Mouse (Mus musculus): Measurements from ENCODE around the gene Fer. TPM values are rescaled to one million over a fixed set of nuclear protein-coding genes. Genes with fewer than 3 reads are reported as not detected.

Fer gene
- 18.6 and 21.4 TPM in 2 replicates for polyA plus RNA-seq (2015; fragmentation: Nextera tagmentation; extraction: Ambion mirVana)

GRCm38 (mm10) chr17:63863012-63863630, at the start of gene Fer:
Gene Fer, plus strand, starts transcription at chr17:63863062.
- under 1% methylated on average over 41 of the region's 41 CpGs for WGBS
- peak; percentile 71 for ATAC-seq
- TF ChIP-seq EP300 (IDR thresholded peaks at IDR 0.05) (no peak), CTCF (IDR thresholded peaks at IDR 0.05) (no peak)

GRCm38 (mm10) chr17:63813552-63813951, 49.3 kb upstream of the Fer start:
- ATAC-seq (no peak), DNase-seq (ENCODE audit: low spot score) (no peak)
- H3K4me2 ChIP-seq (replicated peaks; ENCODE audit: low read depth, low read length), result no peak overlapping the region
- H3K36me3 ChIP-seq (ENCODE audit: insufficient read depth, low read length), result no peaks in the 10 kb centered on the region
- WGBS, result 82% methylated on average over 6 of the region's 6 CpGs
- no peak overlapping the region for H3K4me3 ChIP-seq (ENCODE audit: low read depth, low read length)
- no peaks in the 10 kb centered on the region for H3K4me1 ChIP-seq (ENCODE audit: insufficient read depth, low read depth, low read length)
- H3K27ac ChIP-seq (ENCODE audit: low read length), result no peak overlapping the region
- no peaks in the 10 kb centered on the region for H3K27me3 ChIP-seq (replicated peaks; ENCODE audit: insufficient read depth, low read length)
- H3K9ac ChIP-seq (replicated peaks; ENCODE audit: low read depth), result no peak overlapping the region
- H3K9me3 ChIP-seq (ENCODE audit: low read length), result no peaks in the 10 kb centered on the region
- TF ChIP-seq CTCF (IDR thresholded peaks at IDR 0.05) (no peak), EP300 (IDR thresholded peaks at IDR 0.05) (no peak)

More at GRCm38 (mm10) chr17:63863012-63863630, at the start of gene Fer:
- H3K4me2 ChIP-seq (replicated peaks; ENCODE audit: low read depth, low read length), result peak within 1 kb of the TSS; percentile 88
- H3K4me1 ChIP-seq (ENCODE audit: insufficient read depth, low read depth, low read length), result no peaks in the 10 kb centered on the region
- no peaks in the 10 kb centered on the region for H3K36me3 ChIP-seq (ENCODE audit: insufficient read depth, low read length)
- H3K27me3 ChIP-seq (replicated peaks; ENCODE audit: insufficient read depth, low read length), result no peaks in the 10 kb centered on the region
- peak within 1 kb of the TSS; percentile 90 for H3K27ac ChIP-seq (ENCODE audit: low read length)
- no peaks in the 10 kb centered on the region for H3K9me3 ChIP-seq (ENCODE audit: low read length)
- H3K9ac ChIP-seq (replicated peaks; ENCODE audit: low read depth), result peak within 1 kb of the TSS; percentile 82
- DNase-seq (ENCODE audit: low spot score), result no peak
- H3K4me3 ChIP-seq (ENCODE audit: low read depth, low read length), result peak within 1 kb of the TSS; percentile 97

- WGBS, result 63% methylated on average over 10 of the region's 10 CpGs
- no peak for ATAC-seq
- no peaks in the 10 kb centered on the region for H3K27me3 ChIP-seq (replicated peaks; ENCODE audit: insufficient read depth, low read length)
Observed at GRCm38 (mm10) chr17:63818444-63819027, 44.3 kb upstream of the Fer start.

GRCm38 (mm10) chr17:63824141-63824540, 38.7 kb upstream of the Fer start:
- H3K4me3 ChIP-seq (ENCODE audit: low read depth, low read length), result no peak overlapping the region
- H3K4me2 ChIP-seq (replicated peaks; ENCODE audit: low read depth, low read length), result no peak overlapping the region
- no peaks in the 10 kb centered on the region for H3K27me3 ChIP-seq (replicated peaks; ENCODE audit: insufficient read depth, low read length)
- H3K27ac ChIP-seq (ENCODE audit: low read length), result no peak overlapping the region
- H3K9ac ChIP-seq (replicated peaks; ENCODE audit: low read depth), result no peak overlapping the region
- WGBS, result 74% methylated on average over 4 of the region's 4 CpGs
- H3K4me1 ChIP-seq (ENCODE audit: insufficient read depth, low read depth, low read length), result no peaks in the 10 kb centered on the region
- ATAC-seq, result no peak
- no peak for TF ChIP-seq EP300 (IDR thresholded peaks at IDR 0.05)
- TF ChIP-seq CTCF (IDR thresholded peaks at IDR 0.05), result no peak
- no peaks in the 10 kb centered on the region for H3K36me3 ChIP-seq (ENCODE audit: insufficient read depth, low read length)
- H3K9me3 ChIP-seq (ENCODE audit: low read length), result no peaks in the 10 kb centered on the region
- DNase-seq (ENCODE audit: low spot score), result no peak

More at GRCm38 (mm10) chr17:63818444-63819027, 44.3 kb upstream of the Fer start:
- DNase-seq (ENCODE audit: low spot score), result no peak
- Histone ChIP-seq H3K4me2 (replicated peaks; ENCODE audit: low read depth, low read length) (no peak overlapping the region), H3K4me1 (ENCODE audit: insufficient read depth, low read depth, low read length) (no peaks in the 10 kb centered on the region), H3K4me3 (ENCODE audit: low read depth, low read length) (no peak overlapping the region), H3K9me3 (ENCODE audit: low read length) (no peaks in the 10 kb centered on the region), H3K27ac (ENCODE audit: low read length) (no peak overlapping the region), H3K9ac (replicated peaks; ENCODE audit: low read depth) (no peak overlapping the region), H3K36me3 (ENCODE audit: insufficient read depth, low read length) (no peaks in the 10 kb centered on the region)
- TF ChIP-seq CTCF (IDR thresholded peaks at IDR 0.05) (no peak), EP300 (IDR thresholded peaks at IDR 0.05) (no peak)

GRCm38 (mm10) chr17:63826196-63826595, 36.7 kb upstream of the Fer start:
- Histone ChIP-seq H3K4me3 (ENCODE audit: low read depth, low read length) (no peak overlapping the region), H3K27me3 (replicated peaks; ENCODE audit: insufficient read depth, low read length) (no peaks in the 10 kb centered on the region), H3K9ac (replicated peaks; ENCODE audit: low read depth) (no peak overlapping the region), H3K4me2 (replicated peaks; ENCODE audit: low read depth, low read length) (no peak overlapping the region), H3K9me3 (ENCODE audit: low read length) (no peaks in the 10 kb centered on the region), H3K27ac (ENCODE audit: low read length) (no peak overlapping the region), H3K36me3 (ENCODE audit: insufficient read depth, low read length) (no peaks in the 10 kb centered on the region), H3K4me1 (ENCODE audit: insufficient read depth, low read depth, low read length) (no peaks in the 10 kb centered on the region)
- ATAC-seq, result no peak
- 82% methylated on average over 8 of the region's 8 CpGs for WGBS
- DNase-seq (ENCODE audit: low spot score), result no peak
- TF ChIP-seq CTCF (IDR thresholded peaks at IDR 0.05) (no peak), EP300 (IDR thresholded peaks at IDR 0.05) (no peak)

- ATAC-seq (no peak), DNase-seq (ENCODE audit: low spot score) (no peak)
- Histone ChIP-seq H3K27me3 (replicated peaks; ENCODE audit: insufficient read depth, low read length) (no peaks in the 10 kb centered on the region), H3K4me3 (ENCODE audit: low read depth, low read length) (no peak overlapping the region), H3K27ac (ENCODE audit: low read length) (no peak overlapping the region), H3K9me3 (ENCODE audit: low read length) (no peaks in the 10 kb centered on the region), H3K9ac (replicated peaks; ENCODE audit: low read depth) (no peak overlapping the region), H3K4me1 (ENCODE audit: insufficient read depth, low read depth, low read length) (no peaks in the 10 kb centered on the region), H3K36me3 (ENCODE audit: insufficient read depth, low read length) (no peaks in the 10 kb centered on the region), H3K4me2 (replicated peaks; ENCODE audit: low read depth, low read length) (no peak overlapping the region)
- 67% methylated on average over 7 of the region's 7 CpGs for WGBS
- no peak for TF ChIP-seq CTCF (IDR thresholded peaks at IDR 0.05)
- TF ChIP-seq EP300 (IDR thresholded peaks at IDR 0.05), result no peak
Observed at GRCm38 (mm10) chr17:63826767-63827166, 36.1 kb upstream of the Fer start.

Measured in lung, postnatal 0 days (tissue).